Mouse (Mus musculus): ENCODE results near the gene Tmem265.
A peak's percentile ranks its signal among the peaks of the same experiment; 100 is the strongest.

Tmem265 gene

GRCm38 (mm10) chr7:127561340-127561858, at the start of gene Tmem265:
Gene Tmem265 (plus strand): TSS chr7:127561390.
- no peak for DNase-seq (ENCODE audit: low spot score in 2 of 2)

GRCm38 (mm10) chr7:127511808-127512230, 49.4 kb upstream of the Tmem265 start, which contains the start of gene Srcap:
Gene Srcap (plus strand): TSS chr7:127511983.
- peak; percentile 93 to 96 for DNase-seq (ENCODE audit: low spot score in 2 of 2)

- DNase-seq (ENCODE audit: low spot score in 2 of 2): peak; percentile 91 to 92
Measured at GRCm38 (mm10) chr7:127512231-127513015, 48.8 kb upstream of the Tmem265 start.

- DNase-seq (ENCODE audit: low spot score in 2 of 2): no peak
Measured at GRCm38 (mm10) chr7:127513016-127513390, 48.2 kb upstream of the Tmem265 start.

- no peak for DNase-seq (ENCODE audit: low spot score in 2 of 2)
Measured at GRCm38 (mm10) chr7:127513781-127514180, 47.4 kb upstream of the Tmem265 start.

GRCm38 (mm10) chr7:127515846-127516245, 45.3 kb upstream of the Tmem265 start:
- no peak for DNase-seq (ENCODE audit: low spot score in 2 of 2)

GRCm38 (mm10) chr7:127516344-127516743, 44.8 kb upstream of the Tmem265 start:
- DNase-seq (ENCODE audit: low spot score in 2 of 2): no peak

GRCm38 (mm10) chr7:127519284-127519683, 41.9 kb upstream of the Tmem265 start, which contains the start of gene Gm42715:
Gene Gm42715 (plus strand): TSS chr7:127519584.
- DNase-seq (ENCODE audit: low spot score in 2 of 2): no peak

- no peak for DNase-seq (ENCODE audit: low spot score in 2 of 2)
Measured at GRCm38 (mm10) chr7:127541671-127542070, 19.5 kb upstream of the Tmem265 start.

GRCm38 (mm10) chr7:127549116-127549835, 11.9 kb upstream of the Tmem265 start:
- no peak for DNase-seq (ENCODE audit: low spot score in 2 of 2)

- no peak for DNase-seq (ENCODE audit: low spot score in 2 of 2)
Measured at GRCm38 (mm10) chr7:127551558-127551957, 9.6 kb upstream of the Tmem265 start.

- DNase-seq (ENCODE audit: low spot score in 2 of 2): no peak
Measured at GRCm38 (mm10) chr7:127560580-127560979, 610 bp upstream of the Tmem265 start.

- DNase-seq (ENCODE audit: low spot score in 2 of 2): no peak
Measured at GRCm38 (mm10) chr7:127564381-127565150, 3.4 kb downstream of the Tmem265 start.

GRCm38 (mm10) chr7:127572895-127573471, 11.8 kb downstream of the Tmem265 start, which contains the start of gene Phkg2:
Gene Phkg2 (plus strand): TSS chr7:127573340.
- peak; percentile 88 to 89 for DNase-seq (ENCODE audit: low spot score in 2 of 2)

GRCm38 (mm10) chr7:127573503-127574008, 12.4 kb downstream of the Tmem265 start:
- DNase-seq (ENCODE audit: low spot score in 2 of 2): no peak

- no peak for DNase-seq (ENCODE audit: low spot score in 2 of 2)
Measured at GRCm38 (mm10) chr7:127574115-127574514, 12.9 kb downstream of the Tmem265 start.

GRCm38 (mm10) chr7:127583260-127583659, 22.1 kb downstream of the Tmem265 start:
- DNase-seq (ENCODE audit: low spot score in 2 of 2): no peak

- DNase-seq (ENCODE audit: low spot score in 2 of 2): no peak
Measured at GRCm38 (mm10) chr7:127585031-127585430, 23.8 kb downstream of the Tmem265 start.

GRCm38 (mm10) chr7:127586149-127586548, 25.0 kb downstream of the Tmem265 start:
- DNase-seq (ENCODE audit: low spot score in 2 of 2): no peak

GRCm38 (mm10) chr7:127587196-127587595, 26.0 kb downstream of the Tmem265 start:
- DNase-seq (ENCODE audit: low spot score in 2 of 2): no peak
